Mouse (Mus musculus) mature B cell (primary cell): ENCODE measurements around the gene Vdr.

Source experiments
- in situ Hi-C: fragments of 300-500 bp; cut with MboI; formaldehyde crosslinking; loops from 2 replicates; pipeline ENCODE4 v1.14.3; 2019

Vdr gene

GRCm38 (mm10) chr15:97830253-97830787 lies 80.1 kb downstream of the Vdr start:
- in situ Hi-C loops = no loop called here

- in situ Hi-C loops = no loop called here
Observed at GRCm38 (mm10) chr15:97829432-97829831, 81.0 kb downstream of the Vdr start.

- in situ Hi-C loops = no loop called here
Observed at GRCm38 (mm10) chr15:97828901-97829338, 81.5 kb downstream of the Vdr start.

GRCm38 (mm10) chr15:97828221-97828842 lies 82.1 kb downstream of the Vdr start:
- in situ Hi-C loops = no loop called here

GRCm38 (mm10) chr15:97827401-97827800 lies 83.0 kb downstream of the Vdr start:
- in situ Hi-C loops = no loop called here

- in situ Hi-C loops = no loop called here
Observed at GRCm38 (mm10) chr15:97826588-97827261, 83.7 kb downstream of the Vdr start.

- in situ Hi-C loops = no loop called here
Observed at GRCm38 (mm10) chr15:97825941-97826587, 84.4 kb downstream of the Vdr start.

- in situ Hi-C loops = no loop called here
Observed at GRCm38 (mm10) chr15:97825071-97825940, 85.1 kb downstream of the Vdr start.

- in situ Hi-C loops = no loop called here
Observed at GRCm38 (mm10) chr15:97824042-97824441, 86.4 kb downstream of the Vdr start.

GRCm38 (mm10) chr15:97823479-97823878 lies 87.0 kb downstream of the Vdr start:
- in situ Hi-C loops = no loop called here

GRCm38 (mm10) chr15:97822545-97823228 lies 87.7 kb downstream of the Vdr start:
- in situ Hi-C loops = no loop called here

- in situ Hi-C loops = no loop called here
Observed at GRCm38 (mm10) chr15:97821983-97822363, 88.5 kb downstream of the Vdr start.

- in situ Hi-C loops = no loop called here
Observed at GRCm38 (mm10) chr15:97821321-97821982, 89.0 kb downstream of the Vdr start.

GRCm38 (mm10) chr15:97819937-97820336 lies 90.5 kb downstream of the Vdr start:
- in situ Hi-C loops = no loop called here

GRCm38 (mm10) chr15:97816199-97816994 lies 94.0 kb downstream of the Vdr start:
- in situ Hi-C loops = no loop called here

GRCm38 (mm10) chr15:97815254-97815653 lies 95.2 kb downstream of the Vdr start:
- in situ Hi-C loops = no loop called here

- in situ Hi-C loops = no loop called here
Observed at GRCm38 (mm10) chr15:97814703-97815102, 95.7 kb downstream of the Vdr start.

- in situ Hi-C loops = no loop called here
Observed at GRCm38 (mm10) chr15:97813452-97814204, 96.8 kb downstream of the Vdr start.

GRCm38 (mm10) chr15:97812875-97813274 lies 97.6 kb downstream of the Vdr start:
- in situ Hi-C loops = no loop called here
